Mouse (Mus musculus): ENCODE results near the gene Sec16a. TPM values are rescaled to one million over a fixed set of nuclear protein-coding genes. Genes with fewer than 3 reads are reported as not detected.

Gene Sec16a
- polyA plus RNA-seq, 1 experiment, result 51.5 TPM

GRCm38 (mm10) chr2:26410091-26410490 lies 34.9 kb downstream of the Sec16a start:
- no peak for TF ChIP-seq EP300 (IDR thresholded peaks at IDR 0.05; ENCODE audit: insufficient read depth, low read depth, low read length)
- TF ChIP-seq POLR2A (IDR thresholded peaks at IDR 0.05; ENCODE audit: insufficient read depth, low read length), result no peak
- peak; percentile 0 for TF ChIP-seq CTCF (IDR thresholded peaks at IDR 0.05; ENCODE audit: low read depth, low read length)
- no peaks in the 10 kb centered on the region for H3K4me1 ChIP-seq (ENCODE audit: control insufficient read depth, insufficient read depth, low read length)
- no peak overlapping the region for H3K4me3 ChIP-seq (ENCODE audit: low read depth, low read length)
- H3K9me3 ChIP-seq (replicated peaks; ENCODE audit: control insufficient read depth, insufficient read depth, low read length, poor library complexity, severe bottlenecking), result no peaks in the 10 kb centered on the region
- H3K9ac ChIP-seq (ENCODE audit: low read depth, poor library complexity, severe bottlenecking), result no peak overlapping the region
- H3K27ac ChIP-seq (ENCODE audit: insufficient read depth, low read length), result no peak overlapping the region
- peaks cover 19% of the 10 kb centered on the region for H3K36me3 ChIP-seq (ENCODE audit: control insufficient read depth, insufficient read depth, low read length, poor library complexity, severe bottlenecking)
- H3K27me3 ChIP-seq (ENCODE audit: control insufficient read depth, insufficient read depth, low read length, poor library complexity, severe bottlenecking), result no peaks in the 10 kb centered on the region

GRCm38 (mm10) chr2:26409362-26409761 lies 35.7 kb downstream of the Sec16a start:
- Histone ChIP-seq H3K4me1 (ENCODE audit: control insufficient read depth, insufficient read depth, low read length) (no peaks in the 10 kb centered on the region), H3K27ac (ENCODE audit: insufficient read depth, low read length) (no peak overlapping the region), H3K9ac (ENCODE audit: low read depth, poor library complexity, severe bottlenecking) (no peak overlapping the region), H3K36me3 (ENCODE audit: control insufficient read depth, insufficient read depth, low read length, poor library complexity, severe bottlenecking) (peaks cover 14% of the 10 kb centered on the region), H3K9me3 (replicated peaks; ENCODE audit: control insufficient read depth, insufficient read depth, low read length, poor library complexity, severe bottlenecking) (no peaks in the 10 kb centered on the region), H3K4me3 (ENCODE audit: low read depth, low read length) (no peak overlapping the region), H3K27me3 (ENCODE audit: control insufficient read depth, insufficient read depth, low read length, poor library complexity, severe bottlenecking) (no peaks in the 10 kb centered on the region)
- TF ChIP-seq CTCF (IDR thresholded peaks at IDR 0.05; ENCODE audit: low read depth, low read length) (no peak), EP300 (IDR thresholded peaks at IDR 0.05; ENCODE audit: insufficient read depth, low read depth, low read length) (no peak), POLR2A (IDR thresholded peaks at IDR 0.05; ENCODE audit: insufficient read depth, low read length) (no peak)

GRCm38 (mm10) chr2:26408515-26409356 lies 36.3 kb downstream of the Sec16a start, which contains the start of gene Inpp5e:
Gene Inpp5e (minus strand): TSS chr2:26409203.
- peaks cover 12% of the 10 kb centered on the region for H3K36me3 ChIP-seq (ENCODE audit: control insufficient read depth, insufficient read depth, low read length, poor library complexity, severe bottlenecking)
- no peaks in the 10 kb centered on the region for H3K4me1 ChIP-seq (ENCODE audit: control insufficient read depth, insufficient read depth, low read length)
- H3K9ac ChIP-seq (ENCODE audit: low read depth, poor library complexity, severe bottlenecking), result peak within 1 kb of the TSS; percentile 72
- H3K9me3 ChIP-seq (replicated peaks; ENCODE audit: control insufficient read depth, insufficient read depth, low read length, poor library complexity, severe bottlenecking), result no peaks in the 10 kb centered on the region
- H3K27ac ChIP-seq (ENCODE audit: insufficient read depth, low read length), result no peak within 1 kb of the TSS
- no peaks in the 10 kb centered on the region for H3K27me3 ChIP-seq (ENCODE audit: control insufficient read depth, insufficient read depth, low read length, poor library complexity, severe bottlenecking)
- TF ChIP-seq CTCF (IDR thresholded peaks at IDR 0.05; ENCODE audit: low read depth, low read length), result peak; percentile 91
- TF ChIP-seq POLR2A (IDR thresholded peaks at IDR 0.05; ENCODE audit: insufficient read depth, low read length), result peak; percentile 38
- TF ChIP-seq EP300 (IDR thresholded peaks at IDR 0.05; ENCODE audit: insufficient read depth, low read depth, low read length), result 0 out of 2 replicates have a peak, but pooled peaks have one; percentile 19
- peak within 1 kb of the TSS; percentile 67 for H3K4me3 ChIP-seq (ENCODE audit: low read depth, low read length)

GRCm38 (mm10) chr2:26403306-26403705 lies 41.7 kb downstream of the Sec16a start:
- H3K4me3 ChIP-seq (ENCODE audit: low read depth, low read length), result no peak overlapping the region
- no peak overlapping the region for H3K27ac ChIP-seq (ENCODE audit: insufficient read depth, low read length)
- no peaks in the 10 kb centered on the region for H3K4me1 ChIP-seq (ENCODE audit: control insufficient read depth, insufficient read depth, low read length)
- H3K27me3 ChIP-seq (ENCODE audit: control insufficient read depth, insufficient read depth, low read length, poor library complexity, severe bottlenecking), result no peaks in the 10 kb centered on the region
- no peak overlapping the region for H3K9ac ChIP-seq (ENCODE audit: low read depth, poor library complexity, severe bottlenecking)
- H3K36me3 ChIP-seq (ENCODE audit: control insufficient read depth, insufficient read depth, low read length, poor library complexity, severe bottlenecking), result no peaks in the 10 kb centered on the region
- no peaks in the 10 kb centered on the region for H3K9me3 ChIP-seq (replicated peaks; ENCODE audit: control insufficient read depth, insufficient read depth, low read length, poor library complexity, severe bottlenecking)
- TF ChIP-seq POLR2A (IDR thresholded peaks at IDR 0.05; ENCODE audit: insufficient read depth, low read length), result no peak

- H3K36me3 ChIP-seq (ENCODE audit: control insufficient read depth, insufficient read depth, low read length, poor library complexity, severe bottlenecking), result peaks cover 3% of the 10 kb centered on the region; the same call in 1 of the 2 replicates
- no peaks in the 10 kb centered on the region for H3K4me1 ChIP-seq (ENCODE audit: control insufficient read depth, insufficient read depth, low read length)
- no peaks in the 10 kb centered on the region for H3K27me3 ChIP-seq (ENCODE audit: control insufficient read depth, insufficient read depth, low read length, poor library complexity, severe bottlenecking)
- H3K9me3 ChIP-seq (replicated peaks; ENCODE audit: control insufficient read depth, insufficient read depth, low read length, poor library complexity, severe bottlenecking), result no peaks in the 10 kb centered on the region
- H3K9ac ChIP-seq (ENCODE audit: low read depth, poor library complexity, severe bottlenecking), result no peak overlapping the region
- H3K27ac ChIP-seq (ENCODE audit: insufficient read depth, low read length), result no peak overlapping the region
- H3K4me3 ChIP-seq (ENCODE audit: low read depth, low read length), result no peak overlapping the region
- TF ChIP-seq CTCF (IDR thresholded peaks at IDR 0.05; ENCODE audit: low read depth, low read length) (no peak), POLR2A (IDR thresholded peaks at IDR 0.05; ENCODE audit: insufficient read depth, low read length) (no peak), EP300 (IDR thresholded peaks at IDR 0.05; ENCODE audit: insufficient read depth, low read depth, low read length) (no peak)
Measured at GRCm38 (mm10) chr2:26402265-26402664, 42.8 kb downstream of the Sec16a start.

GRCm38 (mm10) chr2:26401023-26401422 lies 44.0 kb downstream of the Sec16a start:
- Histone ChIP-seq H3K36me3 (ENCODE audit: control insufficient read depth, insufficient read depth, low read length, poor library complexity, severe bottlenecking) (peaks cover 13% of the 10 kb centered on the region), H3K27me3 (ENCODE audit: control insufficient read depth, insufficient read depth, low read length, poor library complexity, severe bottlenecking) (no peaks in the 10 kb centered on the region), H3K9me3 (replicated peaks; ENCODE audit: control insufficient read depth, insufficient read depth, low read length, poor library complexity, severe bottlenecking) (no peaks in the 10 kb centered on the region), H3K4me1 (ENCODE audit: control insufficient read depth, insufficient read depth, low read length) (no peaks in the 10 kb centered on the region), H3K9ac (ENCODE audit: low read depth, poor library complexity, severe bottlenecking) (no peak overlapping the region), H3K4me3 (ENCODE audit: low read depth, low read length) (no peak overlapping the region), H3K27ac (ENCODE audit: insufficient read depth, low read length) (no peak overlapping the region)
- no peak for TF ChIP-seq CTCF (IDR thresholded peaks at IDR 0.05; ENCODE audit: low read depth, low read length)
- TF ChIP-seq EP300 (IDR thresholded peaks at IDR 0.05; ENCODE audit: insufficient read depth, low read depth, low read length), result no peak
- no peak for TF ChIP-seq POLR2A (IDR thresholded peaks at IDR 0.05; ENCODE audit: insufficient read depth, low read length)
